Mouse (Mus musculus) cortical plate, adult 2 months (tissue): ENCODE measurements around the gene Fcamr. TPM values are rescaled to one million over a fixed set of nuclear protein-coding genes. Genes with fewer than 3 reads are reported as not detected.

Experiments
- H3K27ac ChIP-seq: fragments of 200-500 bp; 2 replicates; pipeline ENCODE4 v1.5.1; 2012; ENCODE audit warnings: low read length, control low read depth, inconsistent platforms; ENCODE audit not compliant: insufficient read depth
- H3K4me1 ChIP-seq: fragments of 200-500 bp; 2 replicates; pipeline ENCODE4 v1.6.1; 2011; ENCODE audit warnings: low read length; ENCODE audit not compliant: control insufficient read depth, insufficient read depth
- H3K4me3 ChIP-seq: fragments of 200-500 bp; 2 replicates; pipeline ENCODE4 v1.5.1; 2011; ENCODE audit warnings: mild to moderate bottlenecking, low read length, control low read depth; ENCODE audit not compliant: insufficient read depth
- CTCF ChIP-seq: fragments of 200-500 bp; IDR thresholded peaks from 2 replicates; pipeline ENCODE4 v1.5.1; 2011; ENCODE audit warnings: mild to moderate bottlenecking, control low read depth, low read length; ENCODE audit not compliant: insufficient read depth; ENCODE audit errors: extremely low read depth
- POLR2A ChIP-seq: fragments of 200-500 bp; IDR thresholded peaks from 2 replicates; pipeline ENCODE4 v1.6.1; 2011; ENCODE audit warnings: mild to moderate bottlenecking, low read length, control low read depth; ENCODE audit not compliant: insufficient read depth; ENCODE audit errors: extremely low read depth
- polyA plus RNA-seq: library from polyadenylated mRNA; depleted of rRNA; stranded (reverse); fragments of >200 nt; gene quantifications from 2 replicates; pipeline ENCODE4 v1.2.3, GENCODE M21; 2012

Gene Fcamr
- polyA plus RNA-seq, 1 experiment: not detected

DNA sequence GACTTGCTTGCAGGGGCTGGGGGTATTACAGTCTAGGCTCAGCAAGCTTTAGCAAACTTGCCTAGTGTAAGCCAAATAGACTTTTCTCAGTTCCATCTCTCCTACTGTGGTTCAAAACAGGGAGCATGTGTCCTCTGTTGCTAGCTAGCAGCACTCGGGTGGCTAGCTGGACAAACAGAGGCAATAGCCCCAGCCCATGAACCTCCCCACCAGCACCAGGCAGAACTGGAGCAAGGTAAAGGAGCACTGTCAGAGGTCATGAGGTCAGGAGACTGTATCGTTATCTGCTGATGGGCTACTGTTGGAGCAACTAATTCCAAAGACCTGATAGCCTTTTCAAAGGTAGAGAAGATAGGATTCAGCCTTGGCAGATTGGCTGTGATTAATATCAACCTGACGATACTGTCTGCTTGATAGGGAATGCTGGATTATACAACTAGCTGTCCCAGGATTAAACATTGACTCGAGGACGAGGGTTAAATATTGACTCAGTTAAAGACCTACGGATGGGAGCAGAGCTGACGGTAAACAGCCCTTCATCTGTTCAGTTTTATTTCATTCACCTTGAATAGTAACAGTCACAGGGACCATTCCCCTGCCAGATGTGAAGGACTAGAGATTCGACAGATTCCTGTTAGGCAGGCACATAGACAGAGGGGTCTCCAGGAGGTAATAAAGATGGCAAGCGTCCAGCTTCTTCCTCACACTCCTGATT is 21.4 kb downstream of the Fcamr start:
- no peaks in the 10 kb centered on the region for H3K4me1 ChIP-seq
- no peak overlapping the region for H3K4me3 ChIP-seq
- TF ChIP-seq CTCF (no peak), POLR2A (no peak)
- H3K27ac ChIP-seq: no peak overlapping the region

DNA sequence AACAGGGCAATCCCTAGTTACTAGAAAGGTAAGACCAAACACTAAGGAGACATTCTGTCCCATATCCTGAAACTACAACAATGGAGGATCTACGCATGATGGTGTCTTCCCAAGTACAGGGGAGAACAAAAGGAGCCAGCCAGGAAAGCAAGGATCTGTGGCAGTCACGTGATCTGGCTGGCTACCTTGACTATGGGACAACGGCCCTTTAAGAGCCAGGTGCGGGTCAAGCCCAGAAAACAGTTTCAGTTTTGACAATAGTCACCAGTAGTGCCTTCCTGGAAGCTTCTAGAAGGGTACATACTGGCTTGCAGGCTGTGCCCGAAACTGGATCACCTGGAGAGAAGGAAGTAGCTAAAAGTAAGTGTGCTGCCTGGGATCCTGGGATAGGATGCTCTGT is 25.7 kb downstream of the Fcamr start, which contains the start of gene Pigr:
Pigr (plus strand) TSS at position 237 of the 400 bp plus-strand sequence.
- H3K4me1 ChIP-seq: no peaks in the 10 kb centered on the region
- H3K4me3 ChIP-seq: no peak within 1 kb of the TSS
- no peak for TF ChIP-seq POLR2A
- no peak for TF ChIP-seq CTCF
- H3K27ac ChIP-seq: no peak within 1 kb of the TSS

DNA sequence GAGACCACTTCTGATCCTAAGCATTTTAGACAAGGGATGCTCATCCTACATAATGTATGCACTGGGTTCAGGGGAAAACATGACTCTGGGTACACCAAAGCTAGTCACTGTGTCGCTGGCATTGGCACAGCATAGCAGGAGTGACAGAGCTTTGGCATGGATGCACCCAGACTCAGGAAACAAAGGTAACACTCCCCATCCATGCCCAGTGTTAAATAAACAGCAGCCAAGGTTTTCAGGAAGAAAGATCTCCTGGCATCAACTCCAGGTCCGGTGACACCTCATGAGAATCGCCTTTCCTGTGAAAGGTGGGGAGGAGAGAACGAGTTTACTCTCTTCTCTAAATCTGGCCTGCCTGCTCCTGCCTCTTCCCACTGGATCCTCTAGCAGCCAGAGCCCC is 28.0 kb downstream of the Fcamr start:
- Histone ChIP-seq H3K27ac (no peak overlapping the region), H3K4me3 (no peak overlapping the region), H3K4me1 (no peaks in the 10 kb centered on the region)
- TF ChIP-seq POLR2A (no peak), CTCF (no peak)

DNA sequence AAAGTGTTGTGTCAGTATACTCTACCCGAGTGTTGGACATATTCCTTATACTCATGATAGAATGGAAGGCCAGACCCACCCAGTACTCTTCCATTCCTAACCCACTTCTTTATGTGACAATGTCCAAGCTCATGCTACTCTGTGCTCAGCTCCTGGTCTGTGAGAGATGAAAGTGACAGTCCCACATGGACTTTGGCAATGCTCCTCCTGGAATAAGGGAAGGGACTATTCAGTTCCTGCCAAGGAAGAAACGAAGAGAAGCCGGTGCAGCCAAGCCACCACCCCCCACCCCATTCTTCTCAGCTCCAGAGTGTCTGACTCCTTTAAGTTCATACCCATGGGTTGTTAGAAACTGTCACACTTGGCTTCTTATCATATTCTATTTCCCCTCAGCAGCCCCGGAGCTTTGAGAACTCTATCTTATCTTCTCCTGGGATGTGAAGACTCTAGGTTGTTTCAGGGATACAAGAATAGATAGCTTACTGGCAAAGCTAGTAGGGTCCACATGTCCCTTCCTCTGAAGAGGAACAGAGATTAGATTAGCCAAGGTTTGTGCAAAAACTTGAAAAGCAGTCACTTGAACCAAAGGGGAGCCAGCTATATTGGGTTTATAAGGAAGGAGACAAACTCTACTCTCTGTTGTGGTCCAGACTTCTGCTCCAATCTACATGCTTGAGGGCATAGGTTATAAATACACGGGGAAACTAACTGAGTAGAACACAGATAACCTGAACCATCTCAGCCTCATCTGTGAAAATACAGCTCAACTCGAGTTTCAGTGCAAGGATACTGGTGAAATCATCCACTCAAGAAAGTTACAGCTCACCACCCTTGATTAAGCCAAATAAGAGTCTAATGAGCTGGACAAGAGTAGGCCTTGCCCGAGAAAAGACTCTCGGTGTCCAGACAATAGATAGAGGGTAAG is 29.5 kb downstream of the Fcamr start:
- no peak overlapping the region for H3K27ac ChIP-seq
- no peak overlapping the region for H3K4me3 ChIP-seq
- TF ChIP-seq CTCF: no peak
- no peak for TF ChIP-seq POLR2A
- H3K4me1 ChIP-seq: no peaks in the 10 kb centered on the region

DNA sequence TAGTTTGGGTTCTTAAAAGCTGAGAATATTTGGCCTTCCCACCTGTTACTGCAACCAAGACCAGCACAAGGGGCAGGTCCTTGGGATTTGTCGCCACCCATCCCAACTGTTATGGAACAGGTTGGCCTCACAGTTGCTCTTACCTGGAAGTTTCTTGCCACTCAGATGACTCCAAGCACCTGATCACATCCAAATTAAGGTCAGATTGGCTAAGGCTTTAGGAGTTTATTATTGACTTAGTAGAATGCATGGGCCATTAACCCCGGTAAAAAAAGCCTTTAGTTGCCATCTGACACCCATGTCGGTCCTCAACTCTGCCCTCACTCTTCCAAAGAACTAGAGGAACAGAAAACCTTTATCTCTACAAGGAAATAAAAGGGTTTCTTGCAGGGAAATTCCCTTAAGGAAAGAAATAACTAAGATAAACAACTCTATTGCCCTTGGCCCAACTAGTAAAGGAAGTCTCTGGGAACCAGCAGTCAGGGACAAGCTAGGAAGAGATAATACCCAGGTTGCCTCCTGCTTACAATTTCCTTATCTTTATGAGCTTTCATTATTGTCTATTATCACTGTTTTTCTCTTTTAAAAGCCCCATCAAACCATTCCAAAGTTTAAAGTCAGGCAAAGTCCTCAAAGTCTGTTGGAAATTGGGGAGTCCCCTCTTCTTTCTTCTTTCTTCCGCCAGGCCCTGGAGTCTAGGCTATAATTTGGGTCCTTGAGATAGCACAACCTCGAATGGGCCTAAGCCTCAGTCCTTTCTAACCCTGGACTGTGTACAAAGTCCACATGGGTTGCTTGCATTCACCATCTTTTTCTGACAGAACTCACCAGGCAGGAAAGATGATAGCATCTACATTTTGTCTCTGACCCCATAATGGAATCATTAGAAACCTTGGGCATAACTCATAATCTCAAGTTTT is 31.8 kb downstream of the Fcamr start:
- TF ChIP-seq POLR2A (no peak), CTCF (no peak)
- no peak overlapping the region for H3K4me3 ChIP-seq
- H3K27ac ChIP-seq: no peak overlapping the region
- no peaks in the 10 kb centered on the region for H3K4me1 ChIP-seq

DNA sequence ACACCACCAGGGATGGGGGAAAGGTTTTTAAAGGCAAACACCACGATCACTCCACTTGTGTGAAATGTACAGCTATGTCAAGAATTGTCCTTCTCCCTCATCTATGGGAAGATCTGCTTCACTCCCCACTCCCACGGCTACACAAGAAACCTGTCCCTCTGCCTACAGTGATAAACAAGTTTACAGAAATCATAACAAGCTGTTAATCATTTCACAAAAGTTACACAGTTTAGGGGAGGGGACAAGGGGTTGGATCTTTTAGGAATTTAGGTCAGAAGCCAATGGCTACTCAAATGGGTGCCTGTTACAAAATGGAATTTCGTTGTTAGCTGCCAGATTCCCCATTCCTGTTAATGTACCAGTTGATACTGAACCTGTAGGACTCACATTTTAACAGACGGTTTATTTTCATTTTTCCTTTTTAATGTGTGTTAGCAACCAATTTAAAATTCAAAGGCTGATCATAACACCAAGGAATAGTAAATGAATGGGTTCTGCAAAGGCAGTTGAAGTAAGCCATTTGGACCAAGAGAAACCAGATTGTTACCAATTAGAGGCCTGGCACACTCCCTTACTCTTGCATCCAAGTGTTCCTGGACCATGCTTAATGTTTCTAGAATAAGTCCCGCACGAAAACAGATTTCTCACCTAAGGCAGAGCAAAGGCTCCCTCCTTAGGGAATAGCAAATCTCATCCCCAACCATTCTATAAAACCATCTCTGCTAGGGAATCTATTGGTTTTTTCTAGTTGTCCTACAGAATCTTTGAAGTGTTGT is 34.6 kb downstream of the Fcamr start:
- H3K27ac ChIP-seq: no peak overlapping the region
- H3K4me3 ChIP-seq: no peak overlapping the region
- no peaks in the 10 kb centered on the region for H3K4me1 ChIP-seq
- TF ChIP-seq POLR2A: no peak
- TF ChIP-seq CTCF: no peak

DNA sequence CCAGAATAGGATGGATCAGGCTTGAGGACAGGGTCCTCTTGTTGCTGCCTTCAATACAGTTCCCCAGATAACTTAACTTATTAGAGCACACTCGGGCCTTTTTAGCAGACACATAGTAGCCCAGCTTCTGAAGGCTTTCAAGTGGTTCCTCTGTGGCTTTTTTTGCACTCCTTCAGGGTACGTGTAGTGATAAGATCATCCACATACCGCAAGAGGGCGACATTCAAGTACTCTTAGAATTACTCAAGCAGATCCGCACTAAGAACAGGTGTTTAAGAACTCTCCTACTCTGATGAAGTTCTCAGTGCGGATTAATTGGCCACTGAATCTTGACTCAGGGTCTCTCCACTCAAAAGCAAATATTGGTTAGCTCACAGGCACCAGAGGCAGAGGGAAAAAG is 37.6 kb downstream of the Fcamr start:
- no peak overlapping the region for H3K27ac ChIP-seq
- no peak for TF ChIP-seq CTCF
- no peak for TF ChIP-seq POLR2A
- no peaks in the 10 kb centered on the region for H3K4me1 ChIP-seq

DNA sequence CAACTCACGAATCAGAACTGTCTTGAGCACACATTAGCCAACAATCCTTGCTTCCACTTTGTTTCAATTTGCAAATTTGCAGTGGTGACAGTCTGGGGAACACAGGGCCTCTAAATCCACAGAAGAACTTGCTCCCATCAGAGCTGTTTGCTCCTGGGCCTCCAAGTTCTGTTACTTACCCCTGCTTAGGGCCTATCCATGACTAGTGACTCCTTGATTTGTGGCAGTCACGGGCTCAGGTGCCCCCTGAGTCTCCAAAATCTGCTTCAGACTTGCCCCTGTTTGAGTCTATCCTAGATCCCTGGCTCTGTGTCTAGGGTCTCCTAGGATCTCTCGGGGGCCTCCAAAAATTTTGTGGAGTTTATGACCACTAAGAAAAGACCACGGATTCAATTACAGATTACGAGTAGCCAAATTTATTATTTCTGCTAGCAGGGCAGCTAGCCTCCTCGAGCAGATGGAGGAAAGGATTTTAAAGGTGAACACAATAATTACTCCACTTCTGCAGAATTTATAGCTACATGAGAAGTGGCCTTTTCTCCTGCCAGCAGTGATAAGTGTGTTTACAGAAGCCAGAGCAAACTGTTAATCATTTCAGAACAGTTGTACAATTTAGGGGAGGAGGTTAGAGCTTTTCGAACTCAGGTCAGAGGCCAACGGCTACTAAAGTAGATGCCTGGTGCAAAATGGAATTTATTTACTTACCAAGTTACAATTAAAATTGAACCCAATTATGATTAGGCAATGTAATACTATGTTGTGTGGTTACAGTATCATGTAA is 40.1 kb downstream of the Fcamr start:
- H3K4me1 ChIP-seq: no peaks in the 10 kb centered on the region
- no peak for TF ChIP-seq POLR2A
- no peak for TF ChIP-seq CTCF
- no peak overlapping the region for H3K27ac ChIP-seq
- no peak overlapping the region for H3K4me3 ChIP-seq

More for the DNA sequence above, 37.6 kb downstream of the Fcamr start:
- no peak overlapping the region for H3K4me3 ChIP-seq
